Mouse (Mus musculus) lung, postnatal 25 days (tissue): Measurements from ENCODE around the gene Kcnb1.
A peak's percentile ranks its signal among the peaks of the same experiment; 100 is the strongest.

Experiments
- DNase-seq: peaks from one replicate; pipeline ENCODE4 v3.0.0; 2022; ENCODE audit warnings: low spot score

Gene Kcnb1

DNA sequence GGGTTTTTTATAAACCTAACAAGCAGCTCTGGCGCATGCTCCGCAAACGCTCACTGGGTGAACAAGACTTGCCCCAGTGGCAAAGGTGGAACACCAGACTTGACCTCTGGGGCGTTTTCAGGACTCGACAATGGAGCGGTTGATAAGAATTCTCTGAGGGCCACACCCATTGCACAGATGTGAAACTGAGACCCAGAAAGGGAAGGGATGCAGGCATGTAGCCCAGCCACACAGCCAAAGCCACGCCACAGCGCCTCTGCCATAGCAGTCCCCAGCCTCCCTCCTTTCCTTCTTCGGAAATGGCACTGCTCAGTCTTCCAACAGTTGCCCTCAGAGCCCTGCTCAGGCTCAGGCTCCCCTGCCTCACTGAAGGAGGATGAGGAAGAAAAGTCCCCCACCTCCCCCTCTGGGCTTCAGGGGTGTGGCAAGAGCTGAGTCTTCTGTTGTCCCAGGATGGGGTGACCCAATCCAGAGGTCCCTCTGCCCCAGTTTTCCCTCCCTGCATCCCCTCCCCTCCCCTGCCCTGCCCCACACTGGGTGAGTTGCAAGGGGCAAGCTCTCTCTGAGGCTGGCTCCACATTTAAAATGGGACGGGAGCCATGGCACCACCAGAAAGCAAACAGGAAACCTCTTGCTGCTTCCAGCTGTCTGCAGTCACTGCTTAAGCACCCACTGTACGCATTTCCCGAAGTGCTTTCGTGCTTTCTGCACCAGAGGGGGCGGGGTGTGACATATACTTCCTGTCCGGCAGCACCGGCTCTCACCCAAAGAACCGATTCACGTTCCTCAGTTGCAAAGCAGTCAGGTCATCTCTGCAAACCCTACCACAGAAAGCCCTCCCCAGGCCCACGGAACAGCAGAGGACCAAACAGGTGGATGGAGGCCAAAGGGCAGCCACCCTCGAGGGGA, 61.0 kb downstream of the Kcnb1 start:
- peak; percentile 62 for DNase-seq

DNA sequence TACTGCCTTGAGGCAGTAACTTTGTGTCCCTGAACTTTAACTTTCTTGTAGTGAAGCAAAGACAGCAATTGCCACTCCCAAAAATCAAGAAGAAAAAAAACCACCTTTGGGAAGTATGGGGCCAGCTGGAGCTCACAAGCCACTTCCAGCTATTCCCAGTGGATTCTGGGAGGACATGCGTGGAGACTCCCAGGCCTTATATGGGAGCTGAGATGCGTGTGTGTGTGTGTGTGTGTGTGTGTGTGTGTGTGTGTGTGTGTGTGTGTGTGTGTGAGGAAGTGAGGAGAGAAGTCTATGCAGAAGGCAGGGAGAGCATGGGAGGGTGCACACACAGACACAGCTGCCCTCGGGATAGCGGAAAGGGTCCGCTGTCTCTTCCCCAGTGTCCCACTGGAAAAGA, 62.6 kb downstream of the Kcnb1 start:
- no peak for DNase-seq

DNA sequence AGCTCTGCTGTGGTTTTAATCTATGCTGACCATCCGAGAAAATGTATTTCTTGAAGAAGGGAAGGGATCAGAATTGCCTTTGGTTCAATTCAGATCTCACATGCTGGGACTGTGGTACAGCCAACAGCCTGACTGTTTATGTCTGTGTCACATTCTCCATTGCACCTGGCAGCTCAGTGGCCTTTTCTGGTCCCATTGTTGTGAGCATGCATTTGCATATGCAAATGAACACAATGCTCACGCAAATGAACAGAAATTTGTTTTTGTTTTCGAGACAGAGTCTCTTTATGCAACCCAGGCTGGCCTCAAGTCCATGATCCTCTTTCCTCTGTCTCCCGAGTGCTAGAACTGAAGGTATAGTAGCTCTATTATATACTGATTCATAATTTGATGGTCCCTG, 64.2 kb downstream of the Kcnb1 start:
- no peak for DNase-seq

DNA sequence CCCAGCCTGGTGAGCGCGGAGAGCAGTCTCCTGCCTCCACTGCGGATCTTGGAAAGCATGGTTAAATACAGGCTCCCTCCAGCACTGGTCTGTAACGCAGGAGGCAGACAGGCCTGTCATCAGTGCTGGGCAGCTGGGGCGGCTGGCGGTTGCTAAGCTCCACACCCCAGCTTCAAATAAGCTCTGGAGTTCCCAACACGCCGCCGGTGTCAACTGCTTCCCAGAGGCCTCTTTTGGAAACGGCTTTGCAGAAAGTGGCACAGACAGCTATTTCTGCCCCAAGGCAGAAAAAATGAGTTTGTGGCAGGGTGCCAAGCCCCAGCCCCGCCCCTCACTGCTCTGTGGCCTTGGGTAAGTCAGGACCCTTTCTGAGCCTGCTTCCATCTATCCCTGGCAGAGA, 66.0 kb downstream of the Kcnb1 start:
- no peak for DNase-seq

DNA sequence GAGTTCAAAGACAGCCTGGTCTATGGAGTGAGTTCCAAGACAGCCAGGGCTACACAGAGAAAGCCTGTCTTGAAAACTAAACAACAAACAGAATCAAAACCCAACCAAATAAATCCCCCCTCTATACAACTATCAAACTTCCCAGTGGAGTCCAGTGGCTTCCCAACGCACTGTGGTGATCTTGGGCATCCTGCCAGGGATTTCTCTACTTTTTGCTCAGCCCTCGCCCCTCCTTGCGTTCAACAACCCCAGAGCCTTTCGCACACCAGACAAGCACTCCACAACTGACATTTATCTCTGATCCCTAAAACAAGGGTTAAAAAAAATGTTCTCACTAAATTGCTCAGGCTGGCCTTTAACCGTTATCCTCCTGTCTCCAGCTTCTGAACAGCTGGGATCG, 67.2 kb downstream of the Kcnb1 start:
- no peak for DNase-seq

DNA sequence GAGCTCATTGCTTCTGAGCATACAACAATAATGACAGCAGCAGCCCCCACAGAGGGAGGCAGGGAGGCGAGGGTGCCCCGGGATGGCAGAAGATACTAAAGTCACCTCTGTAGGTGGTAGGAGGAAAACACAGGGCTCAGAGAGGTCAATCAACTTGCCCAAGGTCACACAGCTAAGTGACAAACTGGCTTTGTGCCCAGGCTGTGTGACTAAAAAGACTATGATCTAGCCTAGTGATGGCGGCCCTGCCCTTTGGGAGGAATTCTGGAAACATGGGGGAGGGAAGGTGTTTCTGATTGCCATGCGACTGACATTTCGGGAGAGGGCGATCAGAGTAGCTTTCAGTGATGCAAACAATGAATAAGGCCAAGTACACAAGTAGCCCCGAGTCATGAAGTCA, 68.0 kb downstream of the Kcnb1 start:
- no peak for DNase-seq

DNA sequence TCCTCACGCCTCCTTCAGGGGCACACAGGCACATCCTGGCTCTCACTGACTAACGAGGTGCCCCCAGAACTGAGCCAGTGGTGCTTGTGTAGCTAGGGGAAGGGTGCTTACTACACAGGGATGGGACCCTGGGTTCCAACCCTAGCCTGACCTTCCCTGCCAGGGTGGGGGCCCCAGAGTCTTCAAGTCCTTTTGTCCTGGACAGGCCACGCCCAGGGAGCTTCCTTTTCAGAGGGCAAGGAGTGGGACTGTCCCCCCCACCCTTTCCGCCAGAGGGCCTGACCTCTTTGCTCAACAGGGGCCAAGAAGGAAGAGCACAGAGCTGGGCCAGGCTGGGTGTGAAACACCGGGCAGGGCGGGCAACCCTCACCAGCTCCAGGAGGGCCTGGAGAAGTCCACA, 68.7 kb downstream of the Kcnb1 start:
- peak; percentile 80 for DNase-seq

DNA sequence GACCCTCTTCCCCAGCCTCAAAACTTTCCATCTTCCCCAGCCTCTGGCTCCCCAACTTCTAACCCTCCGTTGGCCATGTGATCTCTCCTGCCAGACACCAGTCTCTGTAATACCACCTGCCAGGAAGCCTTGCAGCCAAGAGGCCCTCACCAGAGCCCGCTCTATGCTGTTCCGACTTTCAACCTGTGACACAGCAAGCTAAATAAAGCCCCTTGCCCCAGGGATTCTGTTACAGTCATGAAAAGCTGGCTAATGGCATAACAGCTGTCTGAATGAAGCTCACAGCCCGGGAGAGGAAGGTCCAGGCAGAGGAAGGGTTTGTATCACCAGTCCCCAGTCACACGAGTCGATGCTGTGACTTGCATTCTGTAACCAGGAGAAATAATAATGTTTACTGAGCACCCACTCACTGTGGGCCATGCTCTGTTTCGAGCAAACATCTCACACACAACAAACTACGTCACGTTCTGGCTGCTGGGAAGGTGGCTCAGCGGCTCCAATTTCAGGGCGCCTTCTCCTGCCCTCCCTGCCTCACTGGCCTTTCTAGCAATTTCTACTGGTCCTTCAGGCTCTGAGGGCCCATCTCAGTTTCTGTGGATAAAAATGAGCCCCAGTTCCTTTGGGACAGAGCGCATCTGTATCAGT, 69.6 kb downstream of the Kcnb1 start:
- no peak for DNase-seq

DNA sequence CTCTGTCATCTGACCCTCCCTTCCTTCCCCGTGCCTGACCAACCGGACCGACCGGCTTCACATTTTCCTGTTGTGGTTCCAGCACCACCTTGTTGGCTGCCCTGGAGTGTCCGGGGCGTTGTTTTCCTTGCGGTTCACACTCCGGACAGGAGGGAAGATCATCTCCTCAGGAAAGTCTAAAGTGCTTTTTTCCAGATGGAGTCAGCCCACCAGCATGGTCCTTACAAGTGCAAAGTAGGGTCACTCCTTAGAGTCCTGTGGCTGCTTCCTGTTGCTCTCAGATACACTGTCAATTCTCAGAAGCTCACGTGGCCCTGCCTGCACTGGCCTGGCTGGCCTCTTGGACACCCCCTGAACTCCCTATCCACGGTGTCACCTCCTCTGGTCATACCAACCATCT, 71.9 kb downstream of the Kcnb1 start:
- peak; percentile 67 for DNase-seq

DNA sequence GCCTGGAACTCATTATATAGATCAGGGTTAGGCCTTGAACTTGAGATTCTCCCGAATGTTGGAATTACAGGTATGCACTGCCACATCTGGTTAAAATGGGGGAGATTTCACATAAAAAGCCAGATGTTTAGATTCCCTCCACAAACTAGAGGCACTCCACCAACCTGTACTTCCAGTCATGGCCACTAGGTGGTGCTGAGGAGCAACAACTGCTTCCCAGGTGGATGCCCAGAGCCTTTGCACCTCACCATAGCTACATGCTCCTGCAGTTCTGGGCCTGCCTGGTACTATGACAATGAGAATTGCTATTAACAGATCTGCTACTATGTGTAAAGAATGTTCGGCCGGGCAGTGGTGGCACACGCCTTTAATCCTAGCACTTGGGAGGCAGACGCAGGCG, 77.2 kb downstream of the Kcnb1 start:
- DNase-seq, result peak; percentile 76

DNA sequence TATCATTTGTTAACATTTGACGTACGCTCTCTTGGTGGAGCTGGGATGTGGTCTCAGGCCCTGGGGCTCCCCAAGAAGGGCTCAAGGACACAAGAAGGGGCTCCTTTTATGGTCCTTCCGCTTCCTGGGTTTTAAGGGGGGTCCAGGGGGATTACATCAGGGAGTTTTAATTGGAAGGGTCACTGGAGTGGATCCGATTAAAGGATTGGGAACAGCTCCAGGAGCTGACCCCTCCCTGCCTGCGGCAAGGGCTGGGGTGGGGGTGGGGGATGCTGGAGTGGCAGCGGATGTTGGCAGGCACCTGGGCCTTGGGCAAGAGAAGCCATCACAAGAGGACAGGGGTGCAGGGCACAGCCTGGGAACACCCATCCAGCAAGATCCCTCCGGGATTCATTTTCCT, 77.7 kb downstream of the Kcnb1 start:
- no peak for DNase-seq

DNA sequence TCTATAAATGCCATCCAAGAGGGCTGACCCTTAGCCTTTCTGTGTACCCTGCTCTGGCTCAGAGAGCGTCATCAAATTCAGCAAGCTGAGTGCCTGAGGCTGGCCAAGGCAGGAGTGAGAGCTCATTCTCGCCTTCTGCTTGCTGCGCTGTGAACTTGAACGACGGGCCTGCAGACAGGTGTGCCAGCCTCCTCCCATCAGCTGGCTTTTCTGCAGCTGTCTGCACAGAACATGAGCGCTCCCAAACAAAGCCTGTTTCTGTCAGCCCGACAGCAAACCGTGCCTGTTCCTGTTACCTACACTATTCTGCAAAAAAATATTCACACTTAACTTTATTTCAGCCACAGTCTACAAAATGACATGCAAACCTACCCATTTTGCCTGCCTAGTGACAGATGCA, 80.4 kb downstream of the Kcnb1 start:
- no peak for DNase-seq

DNA sequence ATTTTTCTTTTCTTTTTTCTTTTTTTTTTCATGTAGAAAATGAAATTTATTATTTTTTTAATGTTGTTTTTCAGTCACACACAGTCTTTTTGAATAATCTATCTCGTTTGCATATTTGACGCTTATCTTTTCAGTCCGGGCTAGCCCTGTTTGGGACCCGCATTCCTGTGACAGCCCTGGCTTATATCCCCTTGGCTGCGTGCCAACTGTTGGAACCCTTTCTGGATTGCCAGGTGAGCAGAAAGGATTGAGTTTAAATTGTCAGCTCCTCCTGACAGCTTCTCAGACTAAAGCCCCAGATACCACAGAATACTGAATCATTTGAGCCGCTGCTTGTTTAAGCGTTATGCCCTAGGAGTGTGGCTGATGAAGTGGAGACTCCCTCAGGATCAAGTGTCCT, 86.4 kb downstream of the Kcnb1 start:
- no peak for DNase-seq

DNA sequence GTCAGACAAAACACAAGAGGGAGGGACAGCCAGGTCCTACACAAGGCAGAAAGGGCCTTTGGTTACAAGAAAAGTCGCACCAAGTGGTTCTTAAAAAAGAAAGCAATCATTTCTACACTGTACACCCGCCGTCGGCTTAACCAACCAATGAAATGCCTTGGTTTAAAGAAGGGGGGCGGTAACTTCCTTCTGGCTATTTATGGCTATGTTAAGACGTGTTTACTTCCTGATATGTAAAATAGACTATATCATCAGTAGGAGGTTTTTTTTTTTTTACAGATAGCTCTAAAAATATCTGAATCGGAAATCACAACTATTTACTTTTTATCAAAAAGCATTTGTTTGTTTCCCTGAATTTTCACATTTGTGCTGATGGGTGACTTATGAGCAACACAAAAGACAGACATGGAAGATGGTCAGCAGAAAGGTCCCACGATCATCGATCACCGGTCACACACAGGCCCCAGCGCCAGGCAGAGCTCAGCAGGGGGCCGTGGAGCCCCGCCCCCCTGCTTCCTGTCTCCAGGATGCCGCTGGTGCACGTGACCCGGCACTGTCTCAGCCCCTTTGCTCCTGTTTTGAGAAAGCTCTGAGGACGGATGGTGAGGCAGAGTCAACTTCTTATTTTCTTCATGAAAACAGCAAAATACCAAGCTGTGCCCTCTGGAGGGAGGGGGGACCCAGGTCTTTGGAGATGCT, 88.1 kb downstream of the Kcnb1 start:
- DNase-seq, result peak; percentile 63

DNA sequence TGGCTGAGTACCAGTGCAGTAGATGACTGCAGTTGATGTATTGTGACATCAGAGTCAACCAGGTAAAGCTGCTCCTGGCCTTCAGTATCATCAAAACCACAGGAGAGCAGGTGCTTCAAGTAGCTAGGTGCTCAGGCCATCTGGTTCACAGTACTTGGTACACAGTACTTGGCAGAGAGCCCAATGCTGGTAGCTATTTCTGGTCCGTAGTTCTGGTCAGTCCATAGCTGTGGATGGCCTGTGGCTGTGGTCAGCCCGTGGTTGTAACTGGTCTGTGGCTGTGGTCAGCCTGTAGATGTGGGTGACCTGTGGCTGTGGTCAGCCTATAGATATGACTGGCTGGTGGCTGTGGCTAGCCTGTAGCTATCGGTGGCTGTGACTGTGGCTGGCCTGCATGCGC, 95.3 kb downstream of the Kcnb1 start:
- DNase-seq, result no peak

DNA sequence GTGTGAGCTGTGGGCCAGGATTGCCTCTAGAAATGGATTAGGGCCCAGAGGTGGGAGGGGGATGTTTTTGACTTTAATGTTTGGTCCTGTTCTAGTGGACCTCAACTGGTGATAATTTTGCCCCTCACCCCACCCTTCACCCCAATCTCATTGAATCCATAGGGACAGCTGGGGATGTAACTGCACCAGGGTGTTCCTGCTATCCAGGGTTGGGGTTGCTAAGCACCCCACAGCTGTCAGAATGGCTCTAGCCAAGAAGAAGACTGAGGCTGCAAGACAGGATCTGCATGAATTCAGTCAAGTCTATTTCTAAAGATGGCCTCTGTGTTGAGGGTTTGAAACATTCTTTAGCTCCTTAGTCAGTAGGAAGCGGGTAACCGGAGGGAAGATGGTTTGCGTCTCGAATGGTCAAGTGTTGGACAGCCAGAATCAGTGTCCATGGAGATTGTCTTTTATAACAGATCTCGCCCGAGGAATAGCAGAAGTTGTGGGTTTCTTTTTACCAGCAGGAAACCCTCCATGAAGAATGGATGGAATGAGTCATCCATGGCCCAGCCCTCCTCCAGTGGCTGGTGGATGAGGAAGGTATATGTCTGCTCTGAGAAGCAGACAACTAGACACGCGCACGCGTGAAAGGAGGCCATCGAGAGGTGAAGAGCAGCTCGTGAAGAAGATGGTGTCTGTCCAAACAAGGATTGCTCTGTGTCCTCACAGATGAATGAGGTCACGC, 96.6 kb downstream of the Kcnb1 start:
- peak; percentile 29 for DNase-seq

DNA sequence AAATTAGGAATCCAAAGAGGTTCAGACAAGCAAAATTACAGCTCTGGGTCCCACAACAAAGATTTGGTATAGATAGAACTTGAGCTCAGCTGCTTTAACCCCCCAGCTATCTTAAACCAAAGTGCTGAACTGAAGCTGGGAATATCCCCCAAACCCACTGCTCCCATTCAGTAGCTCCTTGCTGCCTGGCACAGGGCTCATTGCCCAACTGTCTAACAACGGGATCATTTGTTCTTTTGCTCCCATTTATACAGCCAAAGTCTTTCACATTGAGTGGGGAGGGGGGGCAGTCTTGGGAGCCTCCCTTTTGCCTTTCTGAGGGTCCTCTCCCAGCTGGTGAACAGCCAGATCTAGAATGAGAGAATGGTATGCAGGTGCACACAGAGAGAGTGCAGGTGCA, 99.7 kb downstream of the Kcnb1 start:
- DNase-seq, result no peak

DNA sequence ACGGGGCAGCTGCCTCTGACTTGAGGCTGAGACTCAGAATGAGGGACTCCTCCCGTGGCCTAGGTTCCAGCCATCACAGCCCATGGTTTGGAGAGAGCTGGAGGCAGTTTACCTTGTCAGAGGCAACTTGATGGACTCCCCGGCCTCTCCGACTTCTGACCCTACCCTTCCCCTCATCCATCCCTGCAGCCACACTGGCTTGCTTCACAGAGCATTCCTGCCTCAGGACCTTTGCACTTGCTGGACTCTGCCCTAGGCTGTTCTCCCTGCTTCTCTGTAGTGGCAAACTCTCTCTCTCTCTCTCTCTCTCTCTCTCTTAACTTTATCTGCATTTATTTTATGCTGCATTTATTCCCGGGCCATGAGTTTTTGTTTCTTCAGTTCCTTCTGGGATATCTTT, 103.1 kb downstream of the Kcnb1 start:
- DNase-seq, result no peak

DNA sequence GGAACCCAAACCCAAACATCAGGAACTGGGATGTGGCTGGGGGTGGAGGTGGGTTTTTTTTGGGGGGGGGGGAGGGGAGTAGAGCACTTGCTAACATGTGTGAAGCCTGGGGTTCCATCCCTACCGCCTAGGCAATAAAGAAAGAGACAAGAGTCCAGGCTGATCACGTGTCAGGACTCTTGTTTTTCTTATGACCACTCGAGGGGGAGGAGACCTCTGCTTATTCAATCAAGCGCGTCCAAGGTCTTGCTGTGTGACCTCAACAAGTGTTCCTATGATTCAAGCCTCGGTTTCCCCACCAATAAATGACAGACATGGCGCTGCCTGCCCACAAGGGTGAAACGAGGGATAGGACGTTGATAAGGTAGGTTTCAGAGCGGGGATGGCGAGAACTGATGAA, 103.9 kb downstream of the Kcnb1 start:
- no peak for DNase-seq

DNA sequence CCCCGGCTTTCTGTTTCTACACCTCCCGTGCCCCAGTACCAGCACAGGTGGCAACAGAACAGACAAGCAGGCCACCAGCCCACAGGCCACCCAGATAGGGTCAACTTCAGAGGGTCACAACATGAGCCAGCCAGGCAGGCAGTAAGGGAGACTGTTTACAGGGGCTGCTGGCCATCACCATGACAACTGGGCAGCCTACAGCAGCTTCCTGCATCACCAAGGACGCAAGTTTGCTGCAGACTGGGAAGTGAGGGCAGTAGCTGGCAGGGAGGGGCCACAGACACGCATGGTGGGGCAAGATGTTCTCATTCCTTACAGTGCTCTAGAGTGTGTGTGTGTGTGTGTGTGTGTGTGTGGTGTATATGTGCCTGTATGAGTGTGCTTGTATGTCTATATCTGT, 108.3 kb downstream of the Kcnb1 start:
- no peak for DNase-seq

DNA sequence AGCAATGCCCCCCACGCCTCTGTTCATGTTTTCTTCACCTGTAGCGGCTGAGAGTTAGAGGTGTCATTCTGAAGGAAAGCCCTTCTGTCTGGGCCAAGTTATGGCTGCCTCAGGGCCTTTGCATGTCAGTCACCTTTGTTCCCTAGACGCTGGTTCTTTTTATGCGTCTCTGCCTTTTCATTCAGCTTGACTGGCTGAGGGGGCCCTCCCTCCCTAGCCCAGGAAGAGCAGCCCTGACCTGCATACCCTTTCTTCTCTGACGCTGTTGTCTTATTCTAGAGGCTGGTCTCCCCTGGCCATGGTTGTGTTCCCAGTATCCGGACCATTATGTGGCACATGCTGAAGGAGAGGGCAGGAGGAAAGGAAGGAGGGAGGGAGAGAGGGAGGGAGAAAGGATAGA, 108.8 kb downstream of the Kcnb1 start:
- DNase-seq, result no peak

DNA sequence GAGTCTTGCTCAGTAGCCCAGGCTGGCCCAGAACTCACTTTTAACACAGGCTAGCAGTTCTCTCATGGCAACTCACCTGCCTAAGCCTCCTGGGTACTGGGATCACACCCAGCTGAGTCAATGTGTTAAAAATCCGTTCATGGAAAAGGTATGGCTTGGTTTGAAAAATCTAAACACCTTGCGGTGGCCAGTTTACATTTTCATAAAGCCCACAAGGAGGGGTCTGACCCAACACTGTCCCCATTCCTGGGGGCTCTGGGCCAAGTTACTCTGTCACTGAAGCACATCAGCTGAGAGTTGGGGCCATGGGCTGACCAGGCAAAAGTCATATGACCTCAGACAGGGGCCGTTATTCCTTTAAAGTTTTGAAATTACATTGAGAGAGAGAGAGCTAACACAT, 109.6 kb downstream of the Kcnb1 start:
- DNase-seq, result no peak
